Mouse (Mus musculus) lung, postnatal 0 days (tissue): ENCODE measurements around the gene Atrx.

ENCODE experiments used
- CTCF ChIP-seq: IDR thresholded peaks from 2 replicates; pipeline ENCODE4 v1.5.1; 2016; ENCODE audit warnings: antibody characterized with exemption, mild to moderate bottlenecking
- EP300 ChIP-seq: IDR thresholded peaks from 2 replicates; pipeline ENCODE4 v1.6.1; 2016; ENCODE audit warnings: antibody characterized with exemption, mild to moderate bottlenecking, control low read depth

DNA sequence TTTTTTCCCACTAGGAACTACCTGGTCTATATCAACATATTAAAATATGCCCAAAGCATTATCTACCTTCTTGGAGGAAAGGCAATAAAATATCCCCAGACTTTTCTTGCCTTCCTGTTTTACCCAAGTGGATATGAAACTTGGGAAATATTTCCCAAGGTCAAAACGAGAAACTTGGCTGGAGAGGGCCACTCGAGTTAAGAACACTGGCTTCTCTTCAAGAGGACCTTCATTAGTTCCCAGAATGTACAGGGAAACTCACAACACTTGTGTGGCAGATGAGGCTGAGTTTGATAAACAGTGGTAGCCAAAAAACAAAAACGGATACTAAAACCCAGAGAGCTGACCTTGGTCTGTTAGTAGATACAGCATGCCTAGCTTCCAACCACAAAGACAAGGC is 17.5 kb downstream of the Atrx start:
- no peak for TF ChIP-seq CTCF
- TF ChIP-seq EP300 = no peak
